Mouse (Mus musculus): ENCODE data around the gene Dyrk1b. TPM values are rescaled to one million over a fixed set of nuclear protein-coding genes. Genes with fewer than 3 reads are reported as not detected.
A peak's percentile ranks its signal among the peaks of the same experiment; 100 is the strongest.

Gene Dyrk1b
- polyA plus RNA-seq, 2 experiments = 1.9 to 2.7 TPM

- no peak overlapping the region for H3K9ac ChIP-seq (replicated peaks)
- DNase-seq (ENCODE audit: low read depth in 3 of 3, low spot score in 3 of 3) (no peak), ATAC-seq (ENCODE audit: insufficient read depth) (no peak)
- H3K4me2 ChIP-seq (ENCODE audit: low read depth) = no peak overlapping the region
- TF ChIP-seq EP300 (IDR thresholded peaks at IDR 0.05; ENCODE audit: low read depth) (no peak), CTCF (IDR thresholded peaks at IDR 0.05; ENCODE audit: low read depth) (no peak)
- WGBS (ENCODE audit: insufficient replicate concordance) = 65% methylated on average over 5 of the region's 5 CpGs
- H3K9me3 ChIP-seq (ENCODE audit: control insufficient read depth, low read length) = no peaks in the 10 kb centered on the region
- no peaks in the 10 kb centered on the region for H3K36me3 ChIP-seq (replicated peaks; ENCODE audit: control insufficient read depth, insufficient read depth, low read depth)
- H3K27ac ChIP-seq = no peak overlapping the region
- H3K4me1 ChIP-seq (replicated peaks; ENCODE audit: control insufficient read depth in 2 of 2, insufficient read depth in 2 of 2, low read length in 1 of 2) = no peaks in the 10 kb centered on the region
- H3K4me3 ChIP-seq (ENCODE audit: insufficient read depth in 1 of 2, low read depth in 2 of 2, low read length in 2 of 2) = no peak overlapping the region
- no peaks in the 10 kb centered on the region for H3K27me3 ChIP-seq (ENCODE audit: control insufficient read depth, insufficient read depth, low read length)
Measured at GRCm38 (mm10) chr7:28195414-28196098, 16.3 kb downstream of the Dyrk1b start.

- WGBS (ENCODE audit: insufficient replicate concordance) = 83% methylated on average over 14 of the region's 14 CpGs
- Histone ChIP-seq H3K27me3 (ENCODE audit: control insufficient read depth, insufficient read depth, low read length) (no peaks in the 10 kb centered on the region), H3K9me3 (ENCODE audit: control insufficient read depth, low read length) (no peaks in the 10 kb centered on the region)
Measured at GRCm38 (mm10) chr7:28196528-28196927, 17.3 kb downstream of the Dyrk1b start.

GRCm38 (mm10) chr7:28199054-28199453 is 19.8 kb downstream of the Dyrk1b start:
- no peaks in the 10 kb centered on the region for H3K36me3 ChIP-seq (replicated peaks; ENCODE audit: control insufficient read depth, insufficient read depth, low read depth)
- TF ChIP-seq EP300 (IDR thresholded peaks at IDR 0.05; ENCODE audit: low read depth) (no peak), CTCF (IDR thresholded peaks at IDR 0.05; ENCODE audit: low read depth) (no peak)
- 49% methylated on average over 4 of the region's 4 CpGs for WGBS (ENCODE audit: insufficient replicate concordance)
- no peak overlapping the region for H3K4me2 ChIP-seq (ENCODE audit: low read depth)
- no peak for ATAC-seq (ENCODE audit: insufficient read depth)
- no peak overlapping the region for H3K27ac ChIP-seq
- DNase-seq (ENCODE audit: low read depth in 3 of 3, low spot score in 3 of 3) = no peak
- no peaks in the 10 kb centered on the region for H3K27me3 ChIP-seq (ENCODE audit: control insufficient read depth, insufficient read depth, low read length)
- no peaks in the 10 kb centered on the region for H3K9me3 ChIP-seq (ENCODE audit: control insufficient read depth, low read length)
- H3K4me1 ChIP-seq (replicated peaks; ENCODE audit: control insufficient read depth in 2 of 2, insufficient read depth in 2 of 2, low read length in 1 of 2) = no peaks in the 10 kb centered on the region
- no peak overlapping the region for H3K4me3 ChIP-seq (ENCODE audit: insufficient read depth in 1 of 2, low read depth in 2 of 2, low read length in 2 of 2)
- no peak overlapping the region for H3K9ac ChIP-seq (replicated peaks)

More at GRCm38 (mm10) chr7:28196528-28196927, 17.3 kb downstream of the Dyrk1b start:
- ATAC-seq (ENCODE audit: insufficient read depth) = no peak
- Histone ChIP-seq H3K9ac (replicated peaks) (no peak overlapping the region), H3K36me3 (replicated peaks; ENCODE audit: control insufficient read depth, insufficient read depth, low read depth) (no peaks in the 10 kb centered on the region), H3K4me1 (replicated peaks; ENCODE audit: control insufficient read depth in 2 of 2, insufficient read depth in 2 of 2, low read length in 1 of 2) (no peaks in the 10 kb centered on the region), H3K4me3 (ENCODE audit: insufficient read depth in 1 of 2, low read depth in 2 of 2, low read length in 2 of 2) (no peak overlapping the region), H3K4me2 (ENCODE audit: low read depth) (no peak overlapping the region), H3K27ac (no peak overlapping the region)
- no peak for DNase-seq (ENCODE audit: low read depth in 3 of 3, low spot score in 3 of 3)
- TF ChIP-seq EP300 (IDR thresholded peaks at IDR 0.05; ENCODE audit: low read depth) = no peak
- TF ChIP-seq CTCF (IDR thresholded peaks at IDR 0.05; ENCODE audit: low read depth) = no peak

- Histone ChIP-seq H3K9ac (replicated peaks) (no peak overlapping the region), H3K36me3 (replicated peaks; ENCODE audit: control insufficient read depth, insufficient read depth, low read depth) (no peaks in the 10 kb centered on the region), H3K4me1 (replicated peaks; ENCODE audit: control insufficient read depth in 2 of 2, insufficient read depth in 2 of 2, low read length in 1 of 2) (peaks cover 0 to 2% of the 10 kb centered on the region in 2 experiments; a peak in 2 of 4 replicates), H3K4me3 (ENCODE audit: insufficient read depth in 1 of 2, low read depth in 2 of 2, low read length in 2 of 2) (no peak overlapping the region), H3K9me3 (ENCODE audit: control insufficient read depth, low read length) (no peaks in the 10 kb centered on the region), H3K27ac (no peak overlapping the region), H3K27me3 (ENCODE audit: control insufficient read depth, insufficient read depth, low read length) (no peaks in the 10 kb centered on the region), H3K4me2 (ENCODE audit: low read depth) (no peak overlapping the region)
- 52% methylated on average over 18 of the region's 19 CpGs for WGBS (ENCODE audit: insufficient replicate concordance)
- TF ChIP-seq EP300 (IDR thresholded peaks at IDR 0.05; ENCODE audit: low read depth) = no peak
- TF ChIP-seq CTCF (IDR thresholded peaks at IDR 0.05; ENCODE audit: low read depth) = peak; percentile 25; the same call in 1 of the 2 replicates
- ATAC-seq (ENCODE audit: insufficient read depth) = peak; percentile 45; the same call in 1 of the 2 replicates
- DNase-seq (ENCODE audit: low read depth in 3 of 3, low spot score in 3 of 3) = no peak
Measured at GRCm38 (mm10) chr7:28203207-28204108, 24.2 kb downstream of the Dyrk1b start.

- Histone ChIP-seq H3K27me3 (ENCODE audit: control insufficient read depth, insufficient read depth, low read length) (no peaks in the 10 kb centered on the region), H3K4me2 (ENCODE audit: low read depth) (no peak overlapping the region), H3K27ac (no peak overlapping the region), H3K4me1 (replicated peaks; ENCODE audit: control insufficient read depth in 2 of 2, insufficient read depth in 2 of 2, low read length in 1 of 2) (peaks cover 0 to 7% of the 10 kb centered on the region in 2 experiments; a peak in 2 of 4 replicates), H3K36me3 (replicated peaks; ENCODE audit: control insufficient read depth, insufficient read depth, low read depth) (no peaks in the 10 kb centered on the region), H3K9ac (replicated peaks) (no peak overlapping the region), H3K4me3 (ENCODE audit: insufficient read depth in 1 of 2, low read depth in 2 of 2, low read length in 2 of 2) (no peak overlapping the region), H3K9me3 (ENCODE audit: control insufficient read depth, low read length) (no peaks in the 10 kb centered on the region)
- ATAC-seq (ENCODE audit: insufficient read depth) (no peak), DNase-seq (ENCODE audit: low read depth in 3 of 3, low spot score in 3 of 3) (no peak)
- TF ChIP-seq EP300 (IDR thresholded peaks at IDR 0.05; ENCODE audit: low read depth) (no peak), CTCF (IDR thresholded peaks at IDR 0.05; ENCODE audit: low read depth) (no peak)
- 47% methylated on average over 4 of the region's 4 CpGs for WGBS (ENCODE audit: insufficient replicate concordance)
Measured at GRCm38 (mm10) chr7:28206044-28206600, 26.9 kb downstream of the Dyrk1b start.

All from liver, embryonic 14.5 days (tissue).